ENCODE assay signal across 14 mouse cellular contexts in the genomic region with DNA sequence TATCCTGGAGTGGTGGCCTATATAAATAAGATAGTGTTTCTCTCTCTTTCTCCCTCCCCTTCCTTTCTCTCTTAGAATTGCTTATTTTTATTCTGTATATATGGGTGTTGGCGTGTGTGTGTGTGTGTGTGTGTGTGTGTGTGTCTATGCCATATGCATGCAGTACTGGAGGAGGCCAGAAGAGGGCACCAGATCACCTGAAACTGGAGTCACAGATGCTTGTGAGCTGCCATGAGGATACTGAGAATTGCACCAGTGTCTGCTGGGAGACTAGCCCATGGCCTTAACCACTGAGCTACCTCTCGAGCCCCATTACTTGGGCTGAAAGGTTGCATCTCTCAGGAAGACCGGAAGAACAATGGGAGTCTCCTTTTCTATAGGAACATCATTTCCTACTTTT.
A peak's percentile ranks its signal among the peaks of the same experiment; 100 is the strongest.
DNase-seq lines count a peak whose midpoint lies in the region; ATAC-seq and TF ChIP-seq lines count a peak whose summit lies in the region.
"Had no signal": no experiment of that assay in that cellular context is flagged by ENCODE, and none has a peak within 500 bp of the region (broad histone marks: within the 10 kb centered on the region; RNA-seq: fewer than 3 reads in every experiment).

No protein-coding gene starts in this region.

- H3K4me3 ChIP-seq in left cerebral cortex, adult 2 months = no peak overlapping the region
- H3K4me3 ChIP-seq: liver, embryonic 13.5 days had no signal

- no peak for TF ChIP-seq POLR2A in brain, embryonic 14.5 days (IDR thresholded peaks at IDR 0.05; ENCODE audit: borderline replicate concordance, extremely low read depth, insufficient read depth, insufficient read length, poor library complexity, severe bottlenecking)

- peak; percentile 37 for DNase-seq in CD4-positive, CD25-positive, alpha-beta regulatory T cell, adult 2 months (ENCODE audit: low read depth, low spot score)
- DNase-seq in left cerebral cortex, adult 2 months (ENCODE audit: extremely low spot score in 1 of 2, low spot score in 2 of 2) = no peak
- DNase-seq in left cerebral cortex, postnatal 36 days (ENCODE audit: low spot score in 2 of 2) = no peak
- DNase-seq in A20 (ENCODE audit: low read depth, low spot score) = peak; percentile 38
- no peak for DNase-seq in brain, embryonic 14.5 days (ENCODE audit: low read depth)
- no peak for DNase-seq in urinary bladder, postnatal 14 days (ENCODE audit: low spot score)
- DNase-seq in ovary, postnatal 14 days (ENCODE audit: low spot score) = no peak
- DNase-seq: adrenal gland, postnatal 25 days; cerebellum, adult 18-20 months; kidney, postnatal 4 days; liver, embryonic 13.5 days; right cerebral cortex, postnatal 4 days had no signal

- intact Hi-C loops in left cerebral cortex, adult 2 months (cut with DNase I) = no loop called here
- intact Hi-C loops in left cerebral cortex, postnatal 36 days (cut with DNase I) = no loop called here

- ATAC-seq in CD4-positive, CD25-positive, alpha-beta regulatory T cell, adult 4 months = no peak
- ATAC-seq: forebrain, embryonic 16.5 days had no signal

- no peak overlapping the region for H3K27ac ChIP-seq in left cerebral cortex, adult 2 months
- H3K27ac ChIP-seq: liver, embryonic 13.5 days had no signal

- peak; percentile 26 for TF ChIP-seq CTCF in left cerebral cortex, adult 2 months (IDR thresholded peaks at IDR 0.05)
- TF ChIP-seq CTCF in brain, embryonic 14.5 days (IDR thresholded peaks at IDR 0.05; ENCODE audit: borderline replicate concordance, extremely low read depth, insufficient read depth, insufficient read length) = peak; percentile 31; the same call in 1 of the 2 replicates

Comparison
In these comparisons a context has a peak if more than half of its experiments do, and no peak if none do; other contexts are left out.
1. DNase-seq: peak in CD4-positive, CD25-positive, alpha-beta regulatory T cell, adult 2 months (single experiment) and A20 (single experiment); none in left cerebral cortex, adult 2 months (0 of 2), left cerebral cortex, postnatal 36 days (0 of 2), brain, embryonic 14.5 days (single experiment), urinary bladder, postnatal 14 days (single experiment) and ovary, postnatal 14 days (single experiment).